Mouse (Mus musculus) stomach, postnatal 0 days (tissue): Measurements from ENCODE around the gene Olfr98.

ENCODE experiments used
- CTCF ChIP-seq: IDR thresholded peaks from 2 replicates; pipeline ENCODE4 v1.5.1; 2016; ENCODE audit warnings: antibody characterized with exemption, low read depth, mild to moderate bottlenecking, moderate library complexity
- EP300 ChIP-seq: optimal IDR thresholded peaks from 2 replicates; pipeline ENCODE3; 2016; ENCODE audit warnings: antibody characterized with exemption

DNA sequence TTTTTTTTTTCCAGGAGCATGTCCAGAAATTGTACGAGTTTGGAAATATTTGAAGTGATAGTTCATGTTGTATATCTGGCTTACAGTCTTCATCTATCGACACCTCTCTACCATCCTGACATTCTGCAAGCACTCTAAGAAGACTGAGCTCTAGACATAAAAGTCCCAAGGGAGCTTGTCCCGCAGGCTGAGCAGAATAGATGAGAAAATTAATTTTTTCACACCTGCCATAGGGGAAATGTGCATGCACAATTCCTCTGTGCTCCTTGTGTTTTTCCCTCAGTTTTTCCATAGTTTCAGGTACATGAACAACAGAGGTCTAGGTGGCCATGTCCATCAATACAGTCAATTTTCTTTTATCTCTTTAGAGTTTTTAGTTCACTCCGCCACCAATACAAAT, 40.7 kb upstream of the Olfr98 start, which contains the start of gene Olfr101:
- TF ChIP-seq EP300 (no peak), CTCF (no peak)
